ENCODE assay signal across 8 mouse cellular contexts in the genomic region with DNA sequence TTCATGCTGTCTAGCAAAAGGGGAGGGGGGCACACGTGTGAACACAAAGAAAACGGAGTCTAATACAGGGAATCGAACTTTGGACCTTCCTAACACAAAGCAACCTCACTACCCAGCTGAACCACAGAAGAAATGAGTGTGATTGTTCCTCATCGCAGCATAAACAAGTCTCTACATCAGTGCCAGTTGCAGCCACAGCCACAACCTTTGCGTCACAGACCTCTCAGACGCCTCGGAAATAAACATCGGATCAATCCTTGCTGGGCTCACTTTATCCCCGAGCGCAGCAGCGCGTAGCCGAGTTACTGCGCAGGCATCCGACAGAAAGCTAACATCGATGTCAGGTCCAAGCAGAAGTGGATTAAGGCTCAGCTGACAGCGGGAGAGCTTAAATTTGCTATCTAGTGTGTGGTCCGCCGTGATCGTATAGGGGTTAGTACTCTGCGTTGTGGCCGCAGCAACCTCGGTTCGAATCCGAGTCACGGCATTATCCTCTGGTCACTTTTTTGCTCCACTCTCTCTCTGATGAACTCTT. TPM values are rescaled to one million over a fixed set of nuclear protein-coding genes. Genes with fewer than 3 reads are reported as not detected.
DNase-seq lines count a peak whose midpoint lies in the region; ATAC-seq lines count a peak whose summit lies in the region.

No protein-coding gene starts in this region.

- no peaks in the 10 kb centered on the region for H3K9me3 ChIP-seq in heart, embryonic 12.5 days (replicated peaks)
- H3K9me3 ChIP-seq in midbrain, embryonic 14.5 days (ENCODE audit: control insufficient read depth, low read length): no peaks in the 10 kb centered on the region

- peaks cover 56% of the 10 kb centered on the region for H3K27me3 ChIP-seq in heart, embryonic 12.5 days (replicated peaks)
- peaks cover 44% of the 10 kb centered on the region for H3K27me3 ChIP-seq in midbrain, embryonic 14.5 days (ENCODE audit: control insufficient read depth, insufficient read depth, low read length)

- peak overlapping the region; percentile 37 for H3K9ac ChIP-seq in heart, embryonic 12.5 days
- no peak overlapping the region; the same call in 1 of the 2 replicates for H3K9ac ChIP-seq in midbrain, embryonic 14.5 days (replicated peaks; ENCODE audit: low read length)

- intact Hi-C loops in heart, postnatal 14 days (cut with DNase I): no loop called here

- H3K4me1 ChIP-seq in heart, embryonic 12.5 days (replicated peaks): peaks cover 7% of the 10 kb centered on the region; the same call in 1 of the 2 replicates
- peaks cover 4% of the 10 kb centered on the region; the same call in 1 of the 2 replicates for H3K4me1 ChIP-seq in midbrain, embryonic 14.5 days (ENCODE audit: control insufficient read depth, insufficient read depth, low read length)

- no peak overlapping the region for H3K27ac ChIP-seq in heart, embryonic 12.5 days (ENCODE audit: poor library complexity, severe bottlenecking)
- H3K27ac ChIP-seq in midbrain, embryonic 14.5 days (replicated peaks; ENCODE audit: low read depth, low read length): no peak overlapping the region

- no peaks in the 10 kb centered on the region for H3K36me3 ChIP-seq in heart, embryonic 12.5 days
- H3K36me3 ChIP-seq in midbrain, embryonic 14.5 days (ENCODE audit: control insufficient read depth, insufficient read depth, low read length): no peaks in the 10 kb centered on the region

- H3K4me3 ChIP-seq in heart, embryonic 12.5 days: peak overlapping the region; percentile 35
- peak overlapping the region; percentile 16; the same call in 1 of the 2 replicates for H3K4me3 ChIP-seq in midbrain, embryonic 14.5 days (replicated peaks; ENCODE audit: low read depth, low read length)

- ATAC-seq in heart, embryonic 12.5 days (ENCODE audit: insufficient number of reproducible peaks, low FRiP score): no peak; the same call in 1 of the 2 replicates
- no peak for ATAC-seq in midbrain, embryonic 14.5 days (ENCODE audit: low FRiP score, low TSS enrichment)

- H3K4me2 ChIP-seq in heart, embryonic 12.5 days: peak overlapping the region; percentile 63
- peak overlapping the region; percentile 33 for H3K4me2 ChIP-seq in midbrain, embryonic 14.5 days (ENCODE audit: low read length)

- no peak for DNase-seq in heart, postnatal 14 days
- peak; percentile 98 for DNase-seq in MEL-GATA-1-ER (ENCODE audit: extremely low read depth, low read depth)
- DNase-seq in fibroblast of lung, adult 2 months (ENCODE audit: low read depth): peak; percentile 38
- DNase-seq in layer of hippocampus, adult 8-10 months (ENCODE audit: low spot score in 2 of 2): peak; percentile 29 to 66
- peak; percentile 65 for DNase-seq in midbrain, embryonic 14.5 days
- no peak for DNase-seq in gastrocnemius, postnatal 4 days (ENCODE audit: low spot score in 2 of 2)
- DNase-seq in adrenal gland, adult 8-10 months: no peak

- WGBS in heart, embryonic 12.5 days: under 1% methylated on average over 26 of the region's 26 CpGs
- under 1% methylated on average over 26 of the region's 26 CpGs for WGBS in midbrain, embryonic 14.5 days

RNA-seq across cellular contexts. Expression of gene BC107364, which starts 16.5 kb away (rescaled TPM):
- 0.72 and 0.87 TPM in 2 replicates for polyA plus RNA-seq in heart, embryonic 12.5 days (2016; fragmentation: Nextera tagmentation; extraction: Ambion mirVana)
- total RNA-seq in heart, postnatal 14 days (2021): not detected
- not detected for total RNA-seq in layer of hippocampus, adult 8-10 months (2022)
- polyA plus RNA-seq in midbrain, embryonic 14.5 days (2014; fragmentation: Nextera tagmentation; extraction: Ambion mirVana): not detected in 2 replicates
- not detected for total RNA-seq in gastrocnemius, postnatal 4 days (2021)
- not detected for total RNA-seq in adrenal gland, adult 8-10 months (2022)

Comparison
In these comparisons a context has a peak if more than half of its experiments do, and no peak if none do; other contexts are left out.
1. DNase-seq: peak in MEL-GATA-1-ER (single experiment), fibroblast of lung, adult 2 months (single experiment), layer of hippocampus, adult 8-10 months (2 of 2) and midbrain, embryonic 14.5 days (single experiment); none in heart, postnatal 14 days (0 of 2), gastrocnemius, postnatal 4 days (0 of 2) and adrenal gland, adult 8-10 months (single experiment).